Mouse (Mus musculus) lung, postnatal 4 days (tissue): ENCODE measurements around the gene Atxn1.

Experiments
- DNase-seq, 2 experiments: peaks; one replicate each; pipeline ENCODE4 v3.0.0; 2021

The Atxn1 gene

DNA sequence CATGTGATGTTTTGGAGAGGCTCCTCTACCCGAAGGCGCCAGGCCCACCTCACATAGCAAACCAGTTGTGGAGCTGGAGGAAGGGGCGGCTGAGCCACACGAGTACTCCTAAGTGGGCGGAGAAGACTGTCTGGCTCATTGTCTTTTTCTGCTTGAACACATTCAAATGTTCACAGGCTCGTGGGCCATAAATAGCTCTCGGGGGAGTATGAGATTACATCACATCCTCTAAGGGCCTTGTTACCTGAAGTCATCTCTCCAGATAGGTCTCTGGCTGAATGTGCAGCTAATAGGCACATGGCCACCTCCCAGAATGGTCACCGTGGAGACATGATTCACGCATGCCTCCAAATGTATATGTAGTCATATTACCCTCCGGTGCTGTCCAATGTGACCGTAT, 350.0 kb downstream of the Atxn1 start:
- DNase-seq: no peak

DNA sequence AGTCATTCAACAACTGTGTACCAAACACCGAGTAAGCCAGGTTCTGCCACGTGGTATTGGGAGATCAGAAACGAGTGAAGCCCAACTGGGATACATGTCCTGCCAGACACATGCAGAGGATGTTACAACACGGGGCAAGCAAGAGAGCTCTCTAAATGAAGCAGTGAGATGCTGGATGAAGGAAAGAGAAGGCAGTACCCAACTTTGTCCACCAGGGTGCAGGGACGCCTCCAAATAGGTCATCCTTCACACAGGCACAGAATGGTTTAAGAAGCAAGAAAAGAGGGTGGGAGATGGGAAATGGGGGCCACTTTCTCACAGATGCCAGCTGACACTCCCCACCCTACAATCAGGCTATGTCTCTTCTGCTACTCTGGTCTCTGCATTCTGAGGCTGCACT, 351.5 kb downstream of the Atxn1 start:
- peak; percentile 32 to 43 for DNase-seq

DNA sequence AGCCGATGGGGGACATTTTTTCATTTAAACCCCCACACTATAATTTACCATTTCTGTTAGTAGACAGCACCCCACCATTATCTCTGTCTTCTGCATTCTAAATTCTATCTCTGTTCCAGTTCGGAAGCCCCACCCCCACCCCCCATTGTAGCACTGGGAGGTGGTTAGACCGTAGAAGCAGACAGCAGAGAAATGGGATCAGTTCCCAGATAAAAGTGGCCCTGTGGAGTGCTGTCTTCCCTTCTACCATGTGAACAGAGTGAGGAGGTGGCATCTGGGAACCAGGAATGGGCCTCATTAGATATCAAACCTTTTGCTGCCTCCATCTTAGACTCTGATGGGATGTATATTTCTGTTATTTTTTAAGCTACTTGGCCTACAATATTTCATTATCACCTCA, 353.3 kb downstream of the Atxn1 start:
- DNase-seq: no peak

DNA sequence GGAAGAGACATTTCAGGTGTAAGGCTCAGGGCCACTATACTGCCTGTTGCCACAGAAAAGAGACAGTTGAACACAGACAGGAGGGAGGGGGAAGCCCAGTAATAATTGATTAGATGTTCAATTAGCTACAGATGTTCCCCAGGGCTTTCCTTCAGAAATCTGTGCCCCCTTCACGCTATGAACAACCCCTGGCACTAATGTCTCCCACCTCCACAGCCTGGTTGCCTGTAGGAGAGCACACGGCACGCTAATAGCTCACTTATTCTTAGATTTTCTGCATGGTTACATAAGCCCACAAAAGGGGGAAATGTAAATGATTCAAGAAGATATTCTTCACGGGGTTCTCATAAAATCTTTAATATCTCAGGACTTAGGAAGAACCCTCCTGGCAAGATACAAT, 355.3 kb downstream of the Atxn1 start:
- DNase-seq: no peak

DNA sequence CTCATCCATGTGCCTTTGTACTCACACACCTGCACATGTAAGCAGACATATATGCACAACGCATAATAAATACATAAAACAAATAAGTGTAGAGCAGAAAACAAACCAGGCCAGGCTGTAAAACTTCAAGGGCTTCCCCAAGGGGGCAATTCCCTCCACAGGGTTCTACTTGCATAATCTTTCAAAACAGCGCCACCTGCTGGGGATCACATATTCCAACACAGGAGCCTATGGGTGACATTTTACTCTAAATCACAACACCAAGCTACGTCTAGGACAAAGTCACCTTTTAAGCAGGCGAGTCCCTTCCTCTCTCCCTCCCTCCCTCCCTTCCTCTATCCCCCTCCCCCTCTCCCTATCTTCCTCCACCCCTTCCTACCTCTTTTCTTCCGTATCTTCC, 356.2 kb downstream of the Atxn1 start:
- DNase-seq: no peak

DNA sequence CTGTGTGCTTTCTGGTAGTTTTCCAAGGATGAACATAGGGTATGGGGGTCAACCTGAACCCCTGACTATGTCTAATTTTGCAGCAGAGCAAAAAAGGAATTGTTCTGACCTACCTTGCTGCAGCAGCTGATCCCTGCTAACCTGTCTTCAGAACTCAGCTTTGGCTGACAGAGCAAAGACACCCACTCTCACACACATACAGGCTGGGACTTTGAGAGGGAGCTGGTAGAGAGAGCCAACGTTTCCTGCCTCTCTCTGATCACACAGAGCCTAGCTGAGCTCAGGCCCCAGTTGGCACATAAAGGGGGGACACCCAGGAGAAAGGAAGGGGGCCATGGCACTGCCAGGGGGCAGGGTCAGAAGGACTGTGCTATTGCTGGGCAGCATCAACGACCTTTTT, 356.9 kb downstream of the Atxn1 start:
- DNase-seq: no peak

DNA sequence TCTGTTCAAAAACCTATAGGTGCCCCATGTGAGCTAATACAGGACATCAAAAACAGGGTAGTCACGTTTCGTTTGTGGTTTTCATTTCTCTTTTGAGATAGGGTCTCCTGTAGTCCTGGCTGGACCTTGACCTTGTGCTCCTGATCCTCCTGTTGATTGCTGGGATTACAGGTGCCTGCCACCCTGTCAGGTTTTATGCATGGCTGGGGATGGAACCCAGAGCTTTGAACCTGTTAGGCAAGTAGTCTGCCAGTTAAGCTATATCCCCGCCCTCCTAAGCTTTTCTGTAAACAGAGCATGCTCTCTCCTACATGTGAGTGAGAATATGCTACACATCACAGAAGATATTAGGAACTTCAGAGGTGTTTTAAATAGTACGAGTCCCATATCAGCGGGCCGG, 361.2 kb downstream of the Atxn1 start:
- DNase-seq: no peak

DNA sequence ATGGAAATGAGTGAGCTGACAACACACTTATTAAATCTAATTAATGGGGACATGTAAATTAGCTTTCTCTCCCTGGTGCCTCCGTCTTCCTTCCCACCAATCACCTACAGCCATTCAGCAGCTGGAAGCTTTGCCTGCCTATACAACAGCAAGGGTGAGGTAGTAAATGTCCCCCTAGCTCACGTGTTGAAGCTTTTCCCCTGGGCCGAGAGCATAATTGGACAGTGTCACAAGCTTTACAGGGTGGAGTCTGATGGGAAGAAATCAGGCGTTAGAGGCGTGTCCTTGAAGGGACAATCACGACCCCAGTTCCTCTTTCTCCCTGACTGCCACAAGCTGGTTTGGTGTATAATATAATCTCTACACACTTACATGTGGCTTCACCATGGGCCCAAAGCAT, 364.4 kb downstream of the Atxn1 start:
- DNase-seq: no peak

DNA sequence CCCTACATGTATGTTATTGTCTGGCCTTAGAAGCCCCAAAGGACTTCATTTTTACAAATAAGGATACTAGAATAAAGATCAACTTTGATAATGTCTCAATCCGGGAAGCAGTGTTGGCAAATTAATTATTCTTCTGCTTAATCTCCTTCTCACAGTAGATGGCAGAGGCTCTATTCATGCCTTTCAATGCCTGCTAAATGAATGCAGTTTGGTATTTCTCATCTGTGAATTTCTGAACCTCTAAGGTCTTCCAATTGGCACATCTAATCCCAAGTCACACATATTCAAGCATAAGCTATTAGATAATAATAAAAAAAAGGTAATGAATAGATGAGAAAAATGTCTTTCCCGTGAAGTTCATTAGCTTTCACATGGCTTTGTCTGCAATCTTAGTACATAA, 365.0 kb downstream of the Atxn1 start:
- no peak for DNase-seq

DNA sequence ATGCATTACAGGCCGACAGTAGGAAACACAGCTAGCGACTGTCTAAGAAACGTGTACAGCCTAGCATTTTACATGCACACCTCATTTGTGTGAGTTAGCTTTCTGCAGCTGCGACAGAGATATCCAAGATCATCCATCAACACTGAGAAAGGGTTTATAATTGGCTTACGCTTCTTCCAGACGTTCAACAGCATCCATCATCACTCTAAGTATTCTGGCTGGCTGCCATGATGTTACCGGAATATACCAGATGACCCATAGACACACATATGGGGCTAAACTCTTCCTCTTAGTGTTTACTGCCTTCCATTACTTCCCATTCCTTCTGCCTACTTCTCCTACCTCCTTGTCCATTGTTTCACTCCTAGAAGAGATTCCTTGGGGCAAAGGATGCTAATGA, 369.4 kb downstream of the Atxn1 start:
- no peak for DNase-seq

DNA sequence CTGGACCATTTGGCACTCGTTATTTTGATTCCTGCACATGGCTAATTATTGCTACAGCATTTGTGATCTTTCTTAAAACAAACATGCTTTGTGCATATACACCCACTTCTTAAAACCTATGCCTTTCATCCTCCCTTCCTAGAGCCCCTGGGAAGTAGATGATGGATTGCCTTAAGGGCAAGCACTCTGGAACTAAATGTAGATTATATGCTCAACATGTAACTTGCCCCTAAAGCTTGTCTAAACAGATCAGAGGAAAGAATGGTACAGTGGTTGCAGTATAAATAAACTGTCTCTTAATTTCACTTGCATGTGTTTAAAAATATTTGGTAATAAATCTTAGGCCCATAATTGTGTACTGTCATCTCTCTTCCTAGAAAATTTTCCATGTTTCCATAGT, 370.9 kb downstream of the Atxn1 start:
- no peak for DNase-seq

DNA sequence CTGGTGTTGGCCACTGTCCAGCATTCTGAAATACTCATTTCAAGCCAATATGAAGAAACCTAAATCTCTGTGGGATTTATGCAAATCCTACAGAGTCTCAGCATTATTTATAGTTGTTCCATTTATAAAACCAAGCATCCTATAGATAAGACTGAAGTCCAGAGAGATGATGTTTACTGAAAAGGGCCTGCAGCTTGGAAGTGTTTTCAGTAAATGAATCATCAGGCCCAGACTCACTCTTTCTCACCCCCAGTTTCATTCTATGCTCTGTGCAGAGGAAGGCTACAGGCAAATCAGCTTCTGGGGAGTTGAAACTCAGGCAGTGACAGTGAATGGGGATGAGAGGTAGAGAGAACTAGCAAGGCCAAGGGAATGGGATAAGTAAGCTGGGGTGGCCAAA, 373.9 kb downstream of the Atxn1 start:
- no peak for DNase-seq

DNA sequence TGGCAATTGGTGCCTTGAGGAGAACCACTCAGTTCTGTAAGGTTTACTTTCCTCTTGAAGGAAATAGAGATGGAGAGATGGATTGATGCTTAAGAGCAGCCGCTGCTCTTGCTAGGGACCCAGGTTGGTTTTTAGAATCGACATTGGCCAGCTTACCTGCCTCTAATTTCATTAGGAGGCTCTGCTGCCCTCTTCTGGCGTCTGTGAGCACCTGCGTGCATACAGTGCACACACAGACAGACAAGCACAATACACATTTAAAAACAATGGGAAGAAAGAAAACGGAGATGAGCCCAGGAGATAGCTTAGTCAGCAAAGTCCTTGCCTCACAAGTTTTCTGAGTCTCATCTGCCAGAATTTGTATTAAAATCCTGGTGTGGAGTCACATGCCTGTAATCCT, 381.7 kb downstream of the Atxn1 start:
- no peak for DNase-seq

DNA sequence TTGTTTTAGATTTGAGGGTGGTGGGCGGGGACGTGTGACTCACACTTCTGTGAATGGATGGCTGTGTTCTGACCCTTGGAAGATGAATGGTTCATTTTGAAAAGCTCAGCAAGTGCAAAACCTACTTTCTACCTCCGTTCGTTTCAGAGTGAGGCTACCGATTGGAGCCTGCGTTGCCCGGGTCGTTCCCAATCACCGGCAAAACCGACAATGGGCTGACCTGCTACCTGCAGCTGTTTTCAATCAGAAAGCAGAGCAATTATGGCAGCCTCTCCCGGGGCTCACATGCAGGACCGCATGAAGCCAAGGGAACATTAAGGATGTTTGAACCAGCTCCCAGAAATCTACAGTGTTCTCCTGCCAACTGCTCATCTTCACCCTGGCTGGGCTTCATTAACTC, 382.5 kb downstream of the Atxn1 start:
- DNase-seq: no peak

DNA sequence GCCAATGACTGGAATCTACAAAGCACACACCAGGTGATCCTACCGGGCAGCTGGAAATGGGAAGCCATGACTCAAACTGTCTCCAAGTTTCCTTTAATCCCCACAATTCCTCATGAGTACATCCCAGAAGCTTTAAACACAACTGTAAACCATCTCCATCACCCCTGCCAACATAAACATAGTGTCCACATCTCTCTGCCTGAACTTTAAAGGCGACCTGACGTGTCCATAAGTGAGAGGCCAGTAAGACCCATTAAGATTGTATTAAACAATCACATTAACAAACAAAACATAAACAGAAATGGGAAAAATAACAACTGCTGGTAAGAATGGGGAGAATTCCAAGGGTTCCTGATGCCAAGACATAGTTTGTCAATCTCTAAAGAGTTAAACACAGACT, 385.1 kb downstream of the Atxn1 start:
- no peak for DNase-seq

DNA sequence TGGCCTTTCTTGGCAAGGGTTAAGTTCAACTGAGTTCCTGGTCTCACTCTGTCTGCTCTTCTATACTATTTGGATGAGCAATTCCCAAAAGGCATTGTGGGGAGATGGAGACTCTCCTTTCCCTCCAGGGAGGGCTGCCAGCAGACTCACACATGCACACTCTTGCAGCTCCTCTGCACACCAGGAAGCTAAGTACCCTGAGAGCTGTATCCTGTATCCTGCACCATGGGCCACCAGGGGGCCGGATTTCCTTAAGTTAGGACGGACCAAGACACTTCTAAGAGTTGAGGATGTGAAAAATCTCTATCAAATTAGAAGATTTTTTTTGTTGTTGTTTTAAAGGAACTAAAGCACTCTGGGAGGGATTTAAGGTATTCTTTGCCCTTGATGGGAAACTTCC, 387.0 kb downstream of the Atxn1 start:
- DNase-seq: peak; percentile 51 to 66

DNA sequence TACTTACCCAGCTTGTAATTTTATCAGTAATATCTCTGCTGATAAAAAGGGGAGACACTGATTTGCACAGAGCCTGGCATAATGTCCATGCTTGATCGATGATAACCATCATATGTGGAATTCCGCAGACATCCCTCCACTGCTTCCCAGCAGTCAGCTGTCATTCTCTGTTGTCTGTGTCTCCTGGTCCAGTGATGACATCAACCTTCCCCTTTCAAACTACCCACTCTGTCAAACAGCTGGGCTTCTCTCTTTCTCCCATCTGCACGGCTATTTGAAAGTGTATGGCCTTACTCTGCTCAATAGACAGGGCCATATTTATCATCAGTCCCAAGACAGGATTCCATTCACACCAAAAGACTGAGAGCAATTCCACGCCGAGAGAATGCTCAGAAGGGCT, 387.4 kb downstream of the Atxn1 start:
- DNase-seq: no peak

DNA sequence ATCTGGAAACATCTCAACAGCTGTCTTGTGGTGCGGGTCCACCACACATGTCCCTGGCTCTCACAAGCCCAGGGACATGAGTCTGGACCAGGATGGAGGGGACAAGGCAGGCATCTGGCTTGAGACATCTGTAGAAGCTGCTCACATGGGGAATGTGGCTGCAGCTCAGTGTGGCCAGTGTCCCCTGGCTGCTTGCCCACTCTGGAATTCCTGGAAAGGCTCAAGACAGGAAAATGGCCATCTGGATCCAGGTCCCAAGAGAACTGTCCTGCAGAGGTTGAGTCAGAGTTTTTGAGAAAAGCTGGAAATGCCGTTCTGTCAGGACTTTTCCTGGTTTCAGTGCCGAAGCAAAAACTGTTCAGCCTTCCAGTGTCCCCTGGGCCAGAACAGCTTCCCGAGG, 388.6 kb downstream of the Atxn1 start:
- peak; percentile 64 to 79 for DNase-seq

DNA sequence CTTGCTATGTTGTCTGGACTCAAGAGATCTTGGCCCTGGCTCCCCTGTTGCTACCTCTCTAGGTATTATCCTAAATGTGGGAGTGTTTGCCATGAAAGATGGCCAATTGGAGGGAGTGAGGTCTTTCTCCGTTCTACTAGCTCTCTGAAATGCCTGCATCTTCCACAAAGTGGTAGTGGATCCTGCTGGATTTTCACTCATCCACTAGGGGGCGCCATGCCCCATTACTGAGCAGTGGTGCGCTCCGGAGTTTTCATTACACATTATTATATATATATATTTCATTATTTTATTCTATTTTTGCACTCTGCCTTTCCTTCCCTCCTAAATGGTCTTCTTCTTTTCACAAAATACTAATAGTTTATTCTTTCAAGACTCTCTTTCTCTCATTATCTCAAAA, 392.0 kb downstream of the Atxn1 start:
- DNase-seq: peak; percentile 49 to 66

DNA sequence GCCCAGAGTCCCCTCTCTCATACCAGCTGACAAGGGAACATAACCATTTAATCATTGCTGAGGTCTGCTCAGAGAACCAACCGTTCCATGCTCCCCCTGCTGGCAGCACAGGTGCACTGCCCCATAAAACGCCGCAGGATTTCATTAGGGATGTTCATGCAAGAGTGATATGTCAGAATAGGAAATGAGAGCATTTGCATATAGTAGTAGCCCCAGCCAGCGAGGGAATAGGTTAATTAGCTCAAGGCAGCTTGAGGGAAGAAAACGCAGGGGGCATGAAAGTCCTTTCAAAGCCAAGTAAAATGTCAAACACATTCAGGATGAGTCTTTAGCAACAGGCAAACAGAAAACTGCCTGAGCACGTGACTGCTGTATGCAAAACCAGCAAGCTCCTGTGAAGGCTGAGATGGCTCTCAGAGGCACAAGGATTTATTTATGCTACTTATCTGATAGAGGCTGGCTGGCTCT, 393.0 kb downstream of the Atxn1 start:
- peak; percentile 66 to 84 for DNase-seq

DNA sequence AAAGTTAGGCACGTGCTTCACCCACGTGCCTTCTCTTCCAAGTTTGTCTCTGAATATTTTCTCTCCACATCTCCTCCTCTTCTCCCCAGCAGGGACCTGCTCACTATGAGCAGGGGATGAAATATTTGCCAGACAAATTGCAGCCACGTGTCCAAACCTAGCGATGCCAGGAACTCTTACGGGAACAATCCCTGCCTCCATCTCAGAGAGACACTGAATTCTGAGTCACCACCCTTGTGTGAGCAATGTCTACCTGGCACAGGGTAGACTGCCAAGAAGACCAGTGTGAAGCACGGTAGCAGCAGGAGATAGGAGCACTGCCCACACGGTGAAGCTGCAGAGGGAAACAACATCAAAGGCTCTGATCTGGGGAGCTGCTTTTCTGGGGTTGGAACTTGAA, 394.9 kb downstream of the Atxn1 start:
- no peak for DNase-seq

DNA sequence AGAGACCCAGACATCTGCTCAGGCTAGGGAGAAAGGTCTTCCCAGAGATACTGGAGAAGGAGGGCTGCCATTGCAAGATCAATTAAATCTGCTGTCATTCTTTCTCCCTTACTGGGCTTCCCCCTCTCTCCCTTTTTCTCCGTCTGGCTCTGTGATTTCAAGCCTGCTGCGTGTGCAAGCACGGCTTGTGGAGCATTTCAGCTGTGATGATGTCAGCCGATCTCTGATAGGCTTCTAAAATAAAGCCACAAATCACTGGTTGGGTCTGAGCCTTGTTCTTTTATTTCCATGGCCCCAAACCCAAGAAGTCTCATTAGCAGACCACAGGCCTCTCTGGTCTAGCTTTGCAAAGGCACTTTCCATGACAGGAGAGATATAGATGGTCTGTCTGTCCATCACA, 399.9 kb downstream of the Atxn1 start:
- DNase-seq: no peak

DNA sequence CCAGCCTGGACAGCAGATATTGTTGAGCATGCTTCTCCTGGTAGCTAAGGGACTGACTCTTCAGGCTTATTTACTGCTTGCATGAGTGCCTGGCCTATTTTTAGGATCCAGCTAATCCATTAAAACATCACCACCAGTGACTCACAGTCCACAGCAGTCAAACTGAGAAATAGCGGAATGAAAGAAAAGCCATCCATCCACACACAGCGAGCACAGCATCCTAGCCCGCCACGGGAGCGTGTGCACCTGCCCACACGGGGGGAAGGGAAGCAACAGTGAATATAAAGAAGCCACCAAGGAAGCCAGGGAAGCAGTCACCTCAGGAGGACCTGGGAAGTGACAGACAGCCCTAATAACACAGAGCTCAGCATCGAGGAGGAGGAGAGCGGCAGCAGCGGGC, 402.8 kb downstream of the Atxn1 start:
- DNase-seq: no peak

DNA sequence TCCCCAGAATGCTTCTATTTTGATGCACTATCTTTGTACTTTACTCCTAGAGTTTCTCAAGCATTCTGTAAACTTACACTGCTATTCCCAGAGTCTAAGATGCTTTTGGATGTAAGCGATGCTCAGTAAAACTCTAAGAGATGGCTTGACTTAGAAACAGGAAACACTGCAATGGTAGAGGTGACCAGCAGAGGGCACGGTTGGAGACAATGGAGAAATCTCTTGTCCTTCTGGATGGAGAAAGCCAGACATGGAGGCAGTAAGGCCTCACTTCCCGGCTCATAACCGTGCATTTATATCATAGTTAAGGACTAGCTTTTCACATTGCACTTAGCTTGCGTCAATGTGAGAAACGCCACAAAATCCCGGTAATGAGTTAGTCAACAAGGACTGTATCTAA, 404.3 kb downstream of the Atxn1 start:
- DNase-seq: no peak

DNA sequence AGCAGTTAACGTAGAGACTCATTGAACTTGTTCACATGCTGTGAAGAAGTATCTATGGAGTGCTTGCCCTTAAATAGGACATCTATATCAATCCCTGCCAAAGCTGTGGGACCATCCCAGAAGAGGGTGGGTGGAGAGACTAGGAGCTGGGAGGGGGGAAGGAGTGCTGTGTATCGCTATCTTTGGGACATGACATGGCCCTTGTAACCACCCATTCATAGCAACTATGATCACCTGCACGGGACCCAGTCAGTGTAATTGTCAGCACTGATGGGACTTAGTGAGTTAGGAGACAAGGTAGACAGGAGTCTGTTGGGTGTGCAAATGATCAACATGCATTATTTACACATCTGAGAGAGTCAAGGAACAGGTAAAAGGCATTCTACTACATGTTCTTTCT, 405.6 kb downstream of the Atxn1 start:
- no peak for DNase-seq

DNA sequence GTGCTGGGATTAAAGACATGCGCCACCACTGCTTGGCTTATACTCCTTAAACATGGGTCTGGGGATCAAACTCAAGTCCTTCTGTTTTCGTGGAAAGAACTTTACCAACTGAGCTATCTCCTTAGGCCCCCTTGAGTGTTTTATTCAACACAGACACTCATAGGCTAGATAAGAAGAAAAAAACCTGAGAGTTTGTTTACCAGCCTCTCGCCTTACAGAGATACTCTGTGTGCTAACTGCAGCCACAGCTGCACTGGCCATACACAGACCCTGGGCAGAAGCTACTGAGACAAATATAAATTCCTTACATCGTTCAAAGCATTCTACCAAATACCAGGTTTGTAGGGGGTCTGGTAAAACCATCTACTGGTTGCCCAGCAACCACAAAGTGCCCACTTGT, 406.4 kb downstream of the Atxn1 start:
- no peak for DNase-seq
